Mouse (Mus musculus) G1E (cell line): ENCODE data around the gene Sox8.

ENCODE experiments used
- CTCF ChIP-seq: IDR thresholded peaks from 2 replicates; pipeline ENCODE4 v1.5.1; 2012; ENCODE audit warnings: low read depth, low read length, inconsistent platforms, mixed read lengths
- GATA1 ChIP-seq: IDR thresholded peaks from 2 replicates; pipeline ENCODE4 v1.6.1; 2012; ENCODE audit warnings: borderline replicate concordance, low read length, inconsistent platforms, mixed read lengths
- GATA2 ChIP-seq: IDR thresholded peaks from 2 replicates; pipeline ENCODE4 v1.6.1; 2012; ENCODE audit warnings: low read depth, low read length, inconsistent platforms, borderline replicate concordance
- POLR2AphosphoS5 ChIP-seq: IDR thresholded peaks from 2 replicates; pipeline ENCODE4 v1.6.1; 2012; ENCODE audit warnings: low read depth, low read length, inconsistent platforms; ENCODE audit not compliant: insufficient replicate concordance

- TF ChIP-seq CTCF (no peak), GATA1 (no peak), POLR2AphosphoS5 (no peak), GATA2 (no peak)
Observed at GRCm38 (mm10) chr17:25608137-25608785, 37.8 kb upstream of the Sox8 start.
